Mouse (Mus musculus) MEL-GATA-1-ER (cell line): ENCODE results near the gene Gpr65.
"Not testable (repeated sequence)": the region's sequence is repeated elsewhere in the genome, so short reads cannot be mapped to it uniquely, and the experiment has no call there.

Experiments used
- DNase-seq: peaks from one replicate; pipeline ENCODE4 v3.0.0-alpha.2; 2012; ENCODE audit warnings: low read depth; ENCODE audit errors: extremely low read depth

Gpr65 gene

DNA sequence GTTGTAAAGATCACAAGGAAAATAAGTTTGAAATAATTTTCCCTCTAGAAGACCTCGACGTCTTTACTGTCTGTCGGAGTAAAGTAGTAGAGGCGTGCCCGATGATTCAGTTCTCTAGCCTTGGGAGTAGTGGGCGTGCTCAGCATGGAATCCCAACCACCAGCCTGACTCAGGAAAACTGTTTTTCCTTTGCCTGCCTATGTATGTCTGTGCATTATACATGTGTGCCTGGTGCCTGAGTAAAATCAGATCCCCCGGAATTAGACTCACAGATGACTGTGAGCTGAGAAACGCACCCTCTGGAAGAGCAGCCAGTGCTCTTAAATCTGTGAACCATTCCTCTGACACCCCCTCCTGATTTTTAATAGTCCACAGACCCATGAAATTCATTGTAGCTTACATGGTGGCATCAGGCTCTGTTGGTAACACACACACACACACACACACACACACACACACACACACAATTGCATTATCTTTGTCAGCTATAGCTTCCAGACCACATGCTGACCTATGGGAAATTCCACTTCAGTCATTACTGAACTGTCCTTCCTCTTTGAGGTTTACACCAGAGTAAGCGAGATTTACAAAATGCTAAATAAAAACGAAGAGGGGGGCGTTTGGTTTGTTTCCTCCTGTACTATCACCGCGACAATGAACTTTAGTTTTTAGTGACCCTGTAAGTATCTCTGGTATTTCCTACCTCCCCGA lies 14.5 kb downstream of the Gpr65 start:
- DNase-seq: no peak

DNA sequence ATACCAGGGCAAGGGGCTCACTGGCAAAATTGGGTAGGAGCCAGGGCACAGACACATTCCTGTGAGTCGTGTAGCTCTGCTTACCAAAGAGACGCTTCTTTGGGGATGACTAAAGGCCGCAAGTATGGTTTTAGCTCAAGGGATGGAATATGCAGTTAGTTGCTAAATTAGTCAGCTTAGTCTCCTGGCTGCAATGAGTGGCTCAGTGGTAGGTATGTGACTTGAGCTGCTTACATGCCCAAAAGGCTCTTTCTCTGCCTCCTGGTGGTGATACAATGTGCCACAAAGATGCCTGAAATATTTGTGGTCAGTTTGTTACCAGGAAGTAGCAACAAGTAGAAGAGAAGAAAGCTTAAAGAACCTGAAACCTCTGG lies 15.0 kb downstream of the Gpr65 start:
- no peak for DNase-seq

DNA sequence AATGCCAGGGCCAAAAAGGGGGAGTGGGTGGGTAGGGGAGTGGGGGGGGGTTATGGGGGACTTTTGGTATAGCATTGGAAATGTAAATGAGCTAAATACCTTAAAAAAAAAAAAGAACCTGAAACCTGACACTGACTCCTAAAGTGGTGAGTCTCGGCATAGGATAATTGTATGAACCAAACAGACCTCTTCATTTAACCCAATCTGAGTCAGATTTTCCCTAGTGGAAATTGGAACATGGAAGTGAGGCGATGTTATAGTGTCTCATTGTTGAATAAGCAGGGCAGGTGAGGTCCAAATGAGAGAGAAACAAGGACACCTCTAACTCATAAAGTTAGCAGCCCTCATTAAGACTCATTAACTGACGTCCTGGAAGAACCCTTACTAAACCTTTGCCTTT lies 16.0 kb downstream of the Gpr65 start:
- DNase-seq: no peak

DNA sequence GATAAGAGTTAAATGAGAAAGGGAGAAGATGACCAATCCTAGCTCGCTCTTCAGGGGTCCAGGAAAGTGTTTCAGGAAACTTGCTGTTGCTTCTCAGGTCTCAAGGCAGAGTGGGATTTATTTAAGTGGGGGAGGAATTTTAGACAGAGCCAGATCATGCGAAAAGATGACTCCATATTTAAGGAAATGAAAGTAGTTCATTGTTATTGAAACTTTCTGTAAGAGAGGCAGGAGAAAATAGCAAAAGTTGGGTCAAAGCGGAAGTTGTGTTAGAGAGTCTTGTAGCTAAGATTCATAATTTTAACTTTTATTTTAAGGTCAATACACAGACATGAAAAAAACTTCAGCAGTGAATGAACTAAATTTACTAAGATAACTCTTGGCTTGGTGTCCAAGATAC lies 22.0 kb downstream of the Gpr65 start:
- DNase-seq: no peak

- no peak for DNase-seq
Measured at GRCm38 (mm10) chr12:98292278-98292677, 23.8 kb downstream of the Gpr65 start.

- DNase-seq: no peak
Measured at GRCm38 (mm10) chr12:98294241-98294640, 25.8 kb downstream of the Gpr65 start.

DNA sequence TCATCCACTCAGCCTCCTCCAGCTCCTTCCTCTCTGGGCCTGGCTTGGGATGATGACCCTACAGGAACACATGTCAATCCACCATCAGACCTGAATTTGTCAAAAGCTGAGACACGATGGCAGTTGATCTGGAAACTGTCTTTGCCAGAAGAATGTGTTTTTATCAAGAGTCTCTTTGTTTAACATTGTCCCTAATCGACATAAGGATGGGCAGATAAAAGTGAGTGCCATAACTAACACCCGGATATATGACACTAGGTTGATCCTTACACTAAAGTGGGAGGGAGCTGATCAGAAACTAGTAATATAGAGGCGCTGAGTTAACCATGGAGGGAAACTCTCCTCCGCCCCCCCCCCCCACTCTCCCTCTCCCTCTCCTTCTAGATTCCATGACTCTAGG lies 33.5 kb downstream of the Gpr65 start:
- DNase-seq: no peak

GRCm38 (mm10) chr12:98303013-98303412 lies 34.6 kb downstream of the Gpr65 start:
- no peak for DNase-seq

GRCm38 (mm10) chr12:98307179-98307915 lies 38.9 kb downstream of the Gpr65 start:
- no peak for DNase-seq

- DNase-seq: no peak
Measured at GRCm38 (mm10) chr12:98311376-98312083, 43.1 kb downstream of the Gpr65 start.

DNA sequence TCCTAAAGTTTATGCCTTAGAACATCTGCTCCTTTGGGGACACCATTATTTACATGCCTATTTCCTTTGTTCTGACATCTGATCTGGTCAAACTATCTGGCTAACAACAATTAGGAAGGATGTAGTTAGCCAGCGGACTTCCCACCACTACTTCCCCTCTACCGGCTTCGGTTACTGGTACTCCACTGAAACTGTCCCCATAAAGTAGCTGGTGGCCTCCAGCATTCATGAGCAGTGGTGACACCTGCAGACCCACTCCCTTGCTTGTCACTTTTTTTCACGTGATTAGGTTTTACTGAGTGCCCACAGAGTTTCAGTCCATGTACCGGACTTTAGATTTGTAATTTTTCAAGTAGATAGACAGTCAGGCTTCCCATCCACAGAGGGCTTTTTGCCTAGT lies 47.5 kb downstream of the Gpr65 start:
- no peak for DNase-seq

GRCm38 (mm10) chr12:98317718-98318340 lies 49.4 kb downstream of the Gpr65 start:
- no peak for DNase-seq

DNA sequence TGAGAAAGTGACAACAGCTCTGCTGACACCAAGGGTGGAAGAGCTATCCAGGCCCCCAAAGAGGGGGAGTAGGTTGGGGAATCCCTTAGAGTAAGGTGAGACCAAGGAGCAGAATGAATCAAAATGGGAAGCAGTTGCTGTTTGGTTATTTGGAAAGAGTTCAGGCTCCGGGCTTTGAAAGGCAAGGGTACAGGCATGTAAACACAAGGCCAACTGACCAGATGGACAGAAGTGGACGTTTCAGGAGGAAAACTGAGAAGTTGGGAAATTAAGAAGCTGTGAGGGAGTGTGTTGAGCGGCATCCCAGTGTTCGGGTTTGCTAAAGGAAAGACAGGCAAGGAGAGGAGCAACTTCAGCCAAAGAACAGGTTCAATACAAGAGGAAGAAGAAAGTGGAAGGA lies 54.0 kb downstream of the Gpr65 start:
- no peak for DNase-seq

DNA sequence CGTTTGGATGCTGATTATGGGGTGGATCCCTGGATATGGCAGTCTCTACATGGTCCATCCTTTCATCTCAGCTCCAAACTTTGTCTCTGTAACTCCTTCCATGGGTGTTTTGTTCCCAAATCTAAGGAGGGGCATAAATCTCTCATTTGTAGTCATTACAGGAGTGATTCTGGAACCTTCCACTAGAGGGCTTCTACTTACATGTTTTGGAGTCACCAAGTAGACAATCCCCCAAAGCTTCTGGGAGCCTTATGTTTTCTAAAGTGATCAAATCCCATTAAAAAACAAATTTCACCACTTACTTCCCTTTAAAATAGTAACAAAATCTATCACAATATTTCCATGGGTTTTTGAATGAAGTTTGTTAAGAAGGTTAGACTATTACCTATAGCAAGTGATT lies 55.7 kb downstream of the Gpr65 start:
- DNase-seq: not testable (repeated sequence)
